Mouse (Mus musculus) right cerebral cortex, postnatal 36 days (tissue): ENCODE measurements around the gene Rps11.
"Not testable (repeated sequence)": the region's sequence is repeated elsewhere in the genome, so short reads cannot be mapped to it uniquely, and the experiment has no call there.

Source experiments
- DNase-seq, 2 experiments: peaks; one replicate each; pipeline ENCODE4 v3.0.0; 2022; ENCODE audit warnings: low spot score in 2 of 2, mixed read lengths in 1 of 2

Gene Rps11

GRCm38 (mm10) chr7:45133446-45134159 is 9.4 kb upstream of the Rps11 start:
- no peak for DNase-seq

DNA sequence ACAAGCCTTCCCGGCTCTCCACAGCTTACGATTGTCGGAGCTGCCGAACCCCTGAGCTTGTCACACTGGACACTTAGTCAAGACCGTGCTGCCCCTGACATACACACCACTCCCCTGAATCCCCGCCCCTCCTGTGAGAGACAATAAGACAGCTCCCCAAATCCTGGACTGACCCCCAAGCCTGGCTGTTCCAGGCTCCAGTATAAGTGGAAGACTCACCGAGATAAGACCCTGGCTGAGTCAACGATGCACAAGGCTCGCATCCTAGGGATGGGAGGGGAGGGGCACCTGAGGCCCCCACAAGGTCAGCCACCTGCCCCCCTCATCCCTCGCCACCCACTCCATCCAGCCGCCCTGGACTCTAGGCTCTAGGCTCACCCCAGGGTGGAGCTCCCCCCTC is 7.6 kb upstream of the Rps11 start:
- DNase-seq: no peak

DNA sequence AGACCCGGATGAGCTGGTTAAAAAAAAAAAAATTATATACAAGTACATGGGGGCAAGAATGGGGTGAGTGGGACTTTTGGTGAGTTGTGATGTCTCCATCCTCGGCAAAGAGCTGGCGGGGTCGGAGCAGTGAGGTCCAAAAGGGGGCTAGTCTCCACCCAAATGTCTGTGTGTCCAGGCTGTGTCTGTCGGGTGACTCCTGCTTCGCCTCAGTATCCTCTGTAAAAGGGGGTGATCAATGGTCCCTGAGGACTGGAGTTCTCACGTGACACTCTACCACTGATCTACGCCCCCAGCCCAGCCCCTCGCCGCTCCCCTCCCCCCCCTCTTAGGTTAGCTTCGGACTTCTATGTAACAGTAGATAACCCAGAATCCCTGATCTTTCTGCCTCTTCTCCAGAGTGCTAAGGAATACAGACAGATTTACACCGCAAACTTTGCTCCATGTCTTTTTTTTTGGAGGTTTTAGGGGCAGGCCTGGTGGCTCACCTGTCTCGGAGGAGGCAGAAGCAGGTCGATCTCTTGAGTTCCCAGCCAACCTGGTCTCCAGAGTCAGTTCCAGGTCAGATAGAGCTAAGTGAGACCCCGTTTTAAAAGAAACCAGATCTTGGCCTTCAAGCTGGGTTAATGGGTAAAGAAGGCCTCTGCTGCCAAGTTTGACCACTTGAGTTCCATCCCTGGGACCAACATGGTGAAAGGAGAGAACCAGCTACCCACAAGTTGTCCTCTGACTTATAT is 5.7 kb upstream of the Rps11 start:
- no peak for DNase-seq

GRCm38 (mm10) chr7:45129318-45129717 is 5.1 kb upstream of the Rps11 start:
- DNase-seq: peak in 1 of 2 experiments; percentile 34

DNA sequence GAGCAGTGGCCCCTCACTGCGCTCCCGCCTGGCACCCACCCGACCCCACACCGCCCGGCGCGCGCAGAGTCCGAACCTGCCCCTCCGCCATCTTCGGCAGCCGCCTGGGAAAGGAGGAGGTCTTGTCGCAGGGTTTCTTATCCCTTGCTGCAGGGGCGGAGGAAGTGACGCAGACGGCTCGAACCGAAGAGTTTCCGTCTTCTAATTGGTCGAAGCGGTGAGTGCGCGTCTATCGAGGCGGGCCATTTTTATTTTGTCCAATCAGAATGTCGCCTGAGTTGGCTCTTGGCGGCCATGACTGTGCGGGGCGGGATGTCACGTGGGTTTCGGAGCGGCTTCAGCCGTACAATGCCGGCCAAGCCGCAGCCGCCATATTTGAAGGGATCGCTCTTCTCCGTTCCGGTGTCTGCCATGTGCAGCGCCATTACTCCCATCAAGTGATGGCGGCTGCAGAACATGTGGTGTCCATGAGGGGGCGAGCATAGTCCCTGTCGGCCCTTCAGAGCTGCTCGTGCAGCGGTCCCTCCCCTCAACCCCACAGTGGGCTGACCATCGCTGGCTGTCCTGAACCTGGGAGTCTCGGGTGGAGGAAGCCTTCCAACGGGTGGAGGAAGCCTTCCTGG is 4.5 kb upstream of the Rps11 start, which contains the start of gene Rpl13a:
Rpl13a (minus strand) TSS at position 138 of the 623 bp plus-strand sequence.
- DNase-seq: peak; percentile 99

GRCm38 (mm10) chr7:45127700-45128224 is 3.5 kb upstream of the Rps11 start:
- no peak for DNase-seq

DNA sequence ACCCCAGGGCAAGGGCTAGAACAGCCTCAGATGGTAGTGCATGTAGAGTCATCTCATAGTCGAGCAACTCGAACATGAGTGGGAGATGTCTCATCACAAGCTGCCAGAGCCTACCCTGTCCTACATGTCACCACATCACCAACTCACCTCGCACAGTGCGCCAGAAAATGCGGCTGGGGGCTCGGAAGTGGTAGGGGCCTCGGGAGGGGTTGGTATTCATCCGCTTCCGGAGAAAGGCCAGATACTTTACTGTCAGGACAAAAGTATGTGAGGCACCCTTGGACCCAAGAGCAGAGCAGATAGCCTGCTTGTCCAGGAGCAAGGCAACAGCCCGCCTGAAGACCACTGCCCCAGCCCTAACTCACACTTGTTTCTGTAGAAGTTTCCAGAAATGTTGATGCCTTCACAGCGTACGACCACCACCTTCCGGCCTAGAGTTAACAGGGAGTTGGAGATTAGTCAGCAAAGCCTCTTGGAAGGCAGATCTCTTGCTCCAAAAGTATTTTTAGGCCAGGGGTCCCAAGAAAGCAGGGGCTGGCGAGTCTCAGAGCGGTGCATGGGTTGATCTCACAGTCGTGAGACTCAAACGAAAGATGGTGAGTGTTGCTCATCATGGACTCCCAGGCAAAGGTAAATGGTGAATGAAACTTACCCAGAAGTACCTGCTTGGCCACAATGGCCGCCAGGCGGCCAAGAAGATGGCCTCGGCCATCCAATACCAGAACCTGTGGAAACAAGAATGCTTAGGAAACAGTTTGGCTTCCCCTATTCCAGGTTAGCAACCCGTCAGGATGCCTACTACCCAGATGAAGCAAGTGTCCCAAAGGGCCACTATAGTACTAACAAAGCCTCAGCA is 2.8 kb upstream of the Rps11 start:
- DNase-seq: no peak

GRCm38 (mm10) chr7:45126147-45126843 is 2.1 kb upstream of the Rps11 start:
- DNase-seq: no peak

GRCm38 (mm10) chr7:45125649-45126048 is 1.4 kb upstream of the Rps11 start:
- DNase-seq: not testable (repeated sequence)

DNA sequence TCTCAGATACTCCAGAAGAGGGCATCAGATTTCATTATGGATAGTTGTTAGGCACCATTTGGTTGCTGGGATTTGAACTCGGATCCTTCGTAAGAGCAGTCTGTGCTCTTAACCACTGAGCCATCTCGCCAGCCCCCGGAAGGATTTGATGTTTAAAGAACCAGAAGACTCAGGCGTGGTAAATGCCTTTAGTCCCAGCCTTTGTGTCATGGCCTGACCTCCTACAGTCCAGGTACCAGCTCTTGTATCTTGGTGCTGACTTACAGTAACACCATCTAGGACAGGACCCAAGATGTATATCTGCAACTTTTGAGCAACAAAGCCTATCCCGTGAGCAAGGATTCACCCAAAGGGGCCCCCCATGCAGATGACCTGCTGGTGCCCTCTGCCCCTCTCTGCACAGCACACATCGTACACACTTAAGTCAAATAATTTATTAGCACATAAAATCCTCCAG is 933 bp upstream of the Rps11 start:
- DNase-seq: no peak

DNA sequence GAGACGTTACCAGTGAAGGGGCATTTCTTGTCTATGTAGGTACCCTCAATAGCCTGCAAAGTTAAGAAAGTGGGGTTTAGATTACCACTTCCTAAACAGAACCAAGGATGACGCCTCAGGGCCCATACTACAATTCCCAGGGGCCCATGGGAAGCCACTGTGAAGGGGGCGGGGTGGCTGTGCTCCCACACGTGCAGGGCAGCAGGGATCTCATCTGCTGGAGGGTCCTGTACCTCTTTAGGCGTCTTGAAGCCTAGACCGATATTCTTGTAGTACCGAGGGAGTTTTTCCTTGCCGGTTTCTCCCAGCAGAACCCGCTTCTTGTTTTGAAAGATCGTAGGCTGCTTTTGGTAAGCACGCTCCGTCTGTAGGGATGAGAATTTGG is 1.1 kb downstream of the Rps11 start:
- DNase-seq: no peak

- no peak for DNase-seq
Observed at GRCm38 (mm10) chr7:45122561-45123185, 1.6 kb downstream of the Rps11 start.

DNA sequence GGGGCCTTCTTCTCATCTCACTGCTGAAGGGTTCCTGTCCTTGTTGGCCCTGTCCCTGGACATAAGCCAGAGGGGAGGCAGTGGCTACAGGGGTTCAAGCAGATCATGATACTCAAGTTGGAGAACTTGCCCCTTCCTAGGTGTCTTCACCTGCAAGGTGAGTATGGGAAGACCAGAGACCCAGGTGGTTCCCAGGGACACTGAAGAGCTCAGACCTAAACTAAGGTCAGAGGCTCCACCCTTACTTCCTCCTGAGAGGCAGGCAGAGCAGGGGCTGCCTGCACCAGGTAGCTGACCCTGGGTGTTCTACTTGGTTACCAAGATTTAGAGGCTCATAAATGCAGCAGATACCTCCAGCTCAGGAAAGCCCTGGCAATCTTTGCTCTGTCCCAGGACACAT is 2.3 kb downstream of the Rps11 start:
- DNase-seq: no peak

DNA sequence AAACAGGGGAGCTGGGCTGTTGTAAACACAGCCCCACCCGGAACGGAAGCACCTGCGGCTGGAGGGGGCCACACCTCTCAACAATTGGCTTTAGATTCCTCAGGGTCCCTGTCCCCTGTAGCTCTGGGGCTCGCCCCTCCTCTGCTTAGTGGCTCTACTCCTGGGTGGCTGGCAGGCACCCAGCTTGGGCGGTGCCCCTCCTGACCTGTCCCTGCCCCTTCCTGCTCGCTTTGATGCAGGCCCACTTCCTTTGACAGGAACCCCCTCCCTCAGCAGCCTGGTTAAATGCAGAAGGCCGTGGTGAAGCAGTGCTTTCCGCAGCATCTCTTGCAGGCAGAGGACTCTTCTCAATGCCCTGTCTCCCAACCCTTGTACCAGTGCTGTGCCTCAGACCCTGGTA is 2.8 kb downstream of the Rps11 start:
- DNase-seq: no peak

DNA sequence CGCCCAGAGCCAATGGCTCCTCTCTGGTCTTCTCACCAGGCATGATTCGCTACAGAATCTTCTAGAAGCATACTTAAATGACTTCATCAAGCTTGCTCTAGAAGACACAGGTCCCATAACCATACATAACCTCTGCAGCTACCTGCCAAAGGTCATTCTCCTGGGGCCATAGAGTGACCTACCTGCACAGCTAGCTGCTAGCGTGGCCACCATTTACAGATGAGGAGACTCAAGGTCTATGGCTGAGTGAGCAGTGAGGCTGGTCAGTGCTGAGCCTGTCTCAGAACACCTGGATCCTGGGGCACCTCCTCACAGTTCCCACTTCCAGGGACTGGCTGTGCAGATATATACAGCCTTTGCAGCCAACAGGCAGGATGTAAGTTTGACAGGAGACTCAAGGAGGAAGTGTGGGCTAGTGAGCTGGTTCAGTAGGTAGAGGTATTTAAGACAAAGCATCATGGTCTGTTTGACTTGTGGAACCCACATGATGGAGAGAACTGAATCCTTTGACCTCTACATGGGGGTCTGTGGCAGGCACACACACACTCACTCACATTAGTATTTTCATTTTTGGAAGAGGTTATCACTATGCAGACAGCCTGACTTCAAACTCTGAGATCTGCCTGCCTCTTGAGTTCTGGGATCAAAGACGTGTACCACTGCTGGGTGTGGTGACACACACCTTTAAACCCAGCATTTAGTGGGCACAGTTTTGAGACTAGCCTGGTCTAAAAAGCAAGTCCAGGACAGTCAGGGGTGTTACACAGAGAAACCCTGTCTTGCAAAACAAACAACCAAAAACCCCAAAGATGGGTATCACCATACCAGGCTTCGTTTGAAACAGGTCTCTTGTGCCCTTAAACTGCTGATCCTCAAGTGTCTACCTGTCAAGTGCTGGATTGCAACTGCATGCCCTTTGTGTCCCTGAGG is 4.2 kb downstream of the Rps11 start:
- DNase-seq: no peak

DNA sequence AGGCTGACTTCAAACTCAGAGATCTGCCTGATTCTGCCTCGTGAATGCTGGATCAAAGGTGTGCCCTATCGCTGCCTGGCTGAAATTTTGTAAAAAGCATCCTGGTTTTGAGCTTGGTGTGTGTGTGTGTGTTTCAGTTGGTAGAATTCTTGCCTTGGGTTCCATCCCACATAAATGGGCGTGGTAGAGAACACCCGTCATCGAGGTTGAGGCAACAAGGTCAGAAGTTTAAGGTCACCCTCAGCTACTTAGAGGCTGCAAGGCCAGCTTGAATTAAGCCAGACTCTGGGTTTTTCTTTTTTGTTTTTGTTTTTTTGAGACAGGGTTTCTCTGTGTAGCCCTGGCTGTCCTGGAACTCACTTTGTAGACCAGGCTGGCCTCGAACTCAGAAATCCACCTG is 5.9 kb downstream of the Rps11 start:
- no peak for DNase-seq

- DNase-seq: no peak
Observed at GRCm38 (mm10) chr7:45117566-45117965, 6.7 kb downstream of the Rps11 start.

- DNase-seq: no peak
Observed at GRCm38 (mm10) chr7:45113476-45113875, 10.8 kb downstream of the Rps11 start.

GRCm38 (mm10) chr7:45112529-45112928 is 11.7 kb downstream of the Rps11 start:
- no peak for DNase-seq
